Mouse (Mus musculus) lung, embryonic 14.5 days (tissue): ENCODE results near the gene Snapc5. TPM values are rescaled to one million over a fixed set of nuclear protein-coding genes. Genes with fewer than 3 reads are reported as not detected.
"Not testable (repeated sequence)": the region's sequence is repeated elsewhere in the genome, so short reads cannot be mapped to it uniquely, and the experiment has no call there.

Source experiments
- ATAC-seq: fragments of 200-750 bp; cut with Nextera tagmentation; 2 replicates; pipeline ENCODE4 v1.8.0; 2017; ENCODE audit warnings: mild to moderate bottlenecking, moderate TSS enrichment, moderate library complexity; ENCODE audit not compliant: insufficient read depth
- DNase-seq: peaks from one replicate; pipeline ENCODE4 v3.0.0-alpha.2; 2015
- H3K27ac ChIP-seq: fragments of 300-500 bp; sonication (generic); 2 replicates; pipeline ENCODE4 v1.5.1; 2014; ENCODE audit warnings: low read depth, mild to moderate bottlenecking, moderate library complexity
- H3K27me3 ChIP-seq: fragments of 300-500 bp; sonication (generic); 2 replicates; pipeline ENCODE4 v1.6.1; 2014; ENCODE audit warnings: low read length, control low read depth; ENCODE audit not compliant: insufficient read depth
- H3K36me3 ChIP-seq: fragments of 300-500 bp; sonication (generic); 2 replicates; pipeline ENCODE4 v1.6.1; 2014; ENCODE audit warnings: control low read depth; ENCODE audit not compliant: insufficient read depth
- H3K4me1 ChIP-seq: fragments of 300-500 bp; sonication (generic); 2 replicates; pipeline ENCODE4 v1.6.1; 2014; ENCODE audit warnings: antibody characterized with exemption, control low read depth; ENCODE audit not compliant: insufficient read depth
- H3K4me2 ChIP-seq: fragments of 300-500 bp; sonication (generic); 2 replicates; pipeline ENCODE4 v1.6.1; 2014; ENCODE audit warnings: mild to moderate bottlenecking
- H3K4me3 ChIP-seq: fragments of 300-500 bp; sonication (generic); 2 replicates; pipeline ENCODE4 v1.5.1; 2014; ENCODE audit warnings: low read depth, low read length
- H3K9ac ChIP-seq: fragments of 300-500 bp; sonication (generic); 2 replicates; pipeline ENCODE4 v1.6.1; 2014
- H3K9me3 ChIP-seq: fragments of 300-500 bp; sonication (generic); 2 replicates; pipeline ENCODE4 v1.6.1; 2016; ENCODE audit warnings: low read depth, low read length, control low read depth
- CTCF ChIP-seq: IDR thresholded peaks from 2 replicates; pipeline ENCODE4 v1.5.1; 2016; ENCODE audit warnings: antibody characterized with exemption, low read depth
- WGBS: fragments of 180-500 bp; shearing (Covaris S2); extraction: QIAGEN DNeasy Blood & Tissue Kit; methylation state at CpG from one replicate; pipeline ENCODE4 v1.1.7; 2014; 5-methylcytosine and 5-hydroxymethylcytosine counted together
- polyA plus RNA-seq: library from polyadenylated mRNA; unstranded; fragments of >200 nt; fragmentation: Nextera tagmentation; extraction: Ambion mirVana; gene quantifications from 2 replicates; pipeline ENCODE4 v1.2.1, GENCODE M21; 2014

Snapc5 gene
- polyA plus RNA-seq: 23.2 and 24.7 TPM in 2 replicates

GRCm38 (mm10) chr9:64178974-64179646 is at the start of gene Snapc5:
TSS of gene Snapc5 (plus strand) at chr9:64179274.
- H3K4me1 ChIP-seq: peaks cover 6% of the 10 kb centered on the region; the same call in 1 of the 2 replicates
- ATAC-seq (peak; percentile 94), DNase-seq (peak; percentile 98)
- peak within 1 kb of the TSS; percentile 65 for H3K9ac ChIP-seq
- H3K9me3 ChIP-seq: no peaks in the 10 kb centered on the region
- TF ChIP-seq CTCF: peak; percentile 64
- under 1% methylated on average over 35 of the region's 35 CpGs for WGBS
- peak within 1 kb of the TSS; percentile 87 for H3K27ac ChIP-seq
- H3K36me3 ChIP-seq: peaks cover 84% of the 10 kb centered on the region
- H3K4me3 ChIP-seq: peak within 1 kb of the TSS; percentile 61
- peak within 1 kb of the TSS; percentile 65 for H3K4me2 ChIP-seq
- H3K27me3 ChIP-seq: no peaks in the 10 kb centered on the region

GRCm38 (mm10) chr9:64131623-64132022 is 47.5 kb upstream of the Snapc5 start:
- peaks cover 7% of the 10 kb centered on the region for H3K36me3 ChIP-seq
- H3K4me1 ChIP-seq: no peaks in the 10 kb centered on the region
- H3K27ac ChIP-seq: no peak overlapping the region
- no peaks in the 10 kb centered on the region for H3K27me3 ChIP-seq
- no peak overlapping the region for H3K4me3 ChIP-seq
- no peaks in the 10 kb centered on the region for H3K9me3 ChIP-seq
- ATAC-seq (no peak), DNase-seq (no peak)
- WGBS: 78% methylated on average over 6 of the region's 6 CpGs
- H3K4me2 ChIP-seq: no peak overlapping the region
- H3K9ac ChIP-seq: no peak overlapping the region
- no peak for TF ChIP-seq CTCF

GRCm38 (mm10) chr9:64138896-64139295 is 40.2 kb upstream of the Snapc5 start:
- H3K27me3 ChIP-seq, H3K4me3 ChIP-seq, H3K9me3 ChIP-seq, H3K9ac ChIP-seq, ATAC-seq, H3K4me2 ChIP-seq, H3K4me1 ChIP-seq, H3K27ac ChIP-seq: not testable (repeated sequence)
- 6% methylated on average over 6 of the region's 6 CpGs for WGBS
- H3K36me3 ChIP-seq: peaks cover 59% of the 10 kb centered on the region
- DNase-seq: peak; percentile 84
- peak; percentile 73 for TF ChIP-seq CTCF

- no peak overlapping the region for H3K9ac ChIP-seq
- H3K9me3 ChIP-seq: no peaks in the 10 kb centered on the region
- no peak overlapping the region for H3K4me3 ChIP-seq
- no peak overlapping the region for H3K4me2 ChIP-seq
- H3K36me3 ChIP-seq: peaks cover 67% of the 10 kb centered on the region
- no peaks in the 10 kb centered on the region for H3K27me3 ChIP-seq
- 79% methylated on average over 9 of the region's 9 CpGs for WGBS
- no peak for TF ChIP-seq CTCF
- ATAC-seq (no peak), DNase-seq (no peak)
- H3K27ac ChIP-seq: no peak overlapping the region
- no peaks in the 10 kb centered on the region for H3K4me1 ChIP-seq
Observed at GRCm38 (mm10) chr9:64139879-64140278, 39.2 kb upstream of the Snapc5 start.

- no peaks in the 10 kb centered on the region for H3K9me3 ChIP-seq
- H3K27me3 ChIP-seq: no peaks in the 10 kb centered on the region
- H3K27ac ChIP-seq: no peak overlapping the region
- TF ChIP-seq CTCF: no peak
- ATAC-seq (no peak), DNase-seq (no peak)
- no peaks in the 10 kb centered on the region for H3K4me1 ChIP-seq
- no peak overlapping the region for H3K4me3 ChIP-seq
- H3K4me2 ChIP-seq: no peak overlapping the region
- peaks cover 90% of the 10 kb centered on the region for H3K36me3 ChIP-seq
- no peak overlapping the region for H3K9ac ChIP-seq
- WGBS: 85% methylated on average over 1 of the region's 1 CpGs
Observed at GRCm38 (mm10) chr9:64156641-64157040, 22.4 kb upstream of the Snapc5 start.

GRCm38 (mm10) chr9:64160471-64160870 is 18.6 kb upstream of the Snapc5 start:
- Histone ChIP-seq H3K27me3 (no peaks in the 10 kb centered on the region), H3K4me1 (no peaks in the 10 kb centered on the region), H3K4me3 (no peak overlapping the region), H3K9ac (no peak overlapping the region), H3K4me2 (no peak overlapping the region), H3K27ac (no peak overlapping the region), H3K9me3 (no peaks in the 10 kb centered on the region), H3K36me3 (peaks cover 86% of the 10 kb centered on the region)
- DNase-seq: no peak
- TF ChIP-seq CTCF: no peak
- WGBS: 87% methylated on average over 5 of the region's 5 CpGs
- ATAC-seq: no peak

- H3K27me3 ChIP-seq: not testable (repeated sequence)
Observed at GRCm38 (mm10) chr9:64169967-64170366, 9.1 kb upstream of the Snapc5 start.

More at GRCm38 (mm10) chr9:64169967-64170366, 9.1 kb upstream of the Snapc5 start:
- not testable (repeated sequence) for H3K27ac ChIP-seq, ATAC-seq, H3K4me1 ChIP-seq, H3K4me3 ChIP-seq, H3K9ac ChIP-seq, DNase-seq, H3K4me2 ChIP-seq, H3K9me3 ChIP-seq
- 84% methylated on average over 3 of the region's 3 CpGs for WGBS
- peaks cover 28% of the 10 kb centered on the region for H3K36me3 ChIP-seq
